Mouse (Mus musculus) heart, embryonic 16.5 days (tissue): ENCODE results near the gene Rrad. TPM values are rescaled to one million over a fixed set of nuclear protein-coding genes. Genes with fewer than 3 reads are reported as not detected.

Experiments used
- ATAC-seq: fragments of 200-750 bp; cut with Nextera tagmentation; replicated peaks from 2 replicates; pipeline ENCODE4 v1.8.0; 2017; ENCODE audit warnings: moderate number of reproducible peaks; ENCODE audit not compliant: insufficient read depth, low FRiP score; ENCODE audit errors: extremely low read depth
- H3K27ac ChIP-seq: fragments of 300-500 bp; sonication (generic); 2 replicates; pipeline ENCODE4 v1.5.1; 2014; ENCODE audit warnings: mild to moderate bottlenecking, low read length, control low read depth, moderate library complexity
- H3K27me3 ChIP-seq: fragments of 300-500 bp; sonication (generic); 2 replicates; pipeline ENCODE4 v1.6.1; 2014; ENCODE audit warnings: low read length, mixed read lengths; ENCODE audit not compliant: control insufficient read depth, insufficient read depth
- H3K36me3 ChIP-seq: fragments of 300-500 bp; sonication (generic); 2 replicates; pipeline ENCODE4 v1.6.1; 2014; ENCODE audit not compliant: control insufficient read depth, insufficient read depth
- H3K4me1 ChIP-seq: fragments of 300-500 bp; sonication (generic); 2 replicates; pipeline ENCODE4 v1.6.1; 2014; ENCODE audit warnings: low read length, mixed read lengths; ENCODE audit not compliant: control insufficient read depth, insufficient read depth
- H3K4me2 ChIP-seq: fragments of 300-500 bp; sonication (generic); 2 replicates; pipeline ENCODE4 v1.6.1; 2014; ENCODE audit warnings: low read depth, mild to moderate bottlenecking, control low read depth, low read length
- H3K4me3 ChIP-seq: fragments of 300-500 bp; sonication (generic); 2 replicates; pipeline ENCODE4 v1.5.1; 2014; ENCODE audit warnings: mild to moderate bottlenecking, control low read depth, low read length
- H3K9ac ChIP-seq: fragments of 300-500 bp; sonication (generic); 2 replicates; pipeline ENCODE4 v1.6.1; 2014; ENCODE audit warnings: low read length, control low read depth
- H3K9me3 ChIP-seq: fragments of 300-500 bp; sonication (generic); replicated peaks from 2 replicates; pipeline ENCODE4 v1.6.1; 2016; ENCODE audit warnings: low read length; ENCODE audit not compliant: control insufficient read depth
- WGBS: fragments of 180-500 bp; shearing (Covaris S2); extraction: QIAGEN DNeasy Blood & Tissue Kit; methylation state at CpG from one replicate; pipeline ENCODE4 v1.1.7; 2014; 5-methylcytosine and 5-hydroxymethylcytosine counted together
- polyA plus RNA-seq: library from polyadenylated mRNA; unstranded; fragments of >200 nt; fragmentation: Nextera tagmentation; extraction: Ambion mirVana; gene quantifications from 2 replicates; pipeline ENCODE4 v1.2.1, GENCODE M21; 2015

Rrad gene
- polyA plus RNA-seq, 1 experiment from 2014 or later = 289 TPM

DNA sequence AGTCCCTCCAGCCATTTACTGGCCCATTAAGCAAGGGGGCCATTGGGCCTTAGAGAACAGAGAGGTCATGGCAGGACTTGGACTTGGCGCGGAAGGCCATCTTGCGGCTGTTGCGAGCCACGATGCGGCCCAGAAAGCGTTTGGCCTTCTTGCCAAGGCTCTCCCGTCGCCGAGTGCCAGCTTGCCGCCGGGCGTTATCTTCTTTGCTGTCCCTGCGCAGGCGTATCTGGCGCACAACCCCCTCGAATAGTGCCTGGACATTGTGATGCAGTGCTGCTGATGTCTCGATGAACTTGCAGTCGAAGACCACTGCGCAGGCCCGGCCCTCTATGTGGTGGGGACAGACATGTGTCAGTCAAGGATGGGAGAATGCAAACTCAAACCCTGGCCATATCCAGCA is 2.7 kb downstream of the Rrad start:
- Histone ChIP-seq H3K4me3 (peak overlapping the region; percentile 84), H3K9me3 (no peaks in the 10 kb centered on the region), H3K36me3 (peaks cover 16% of the 10 kb centered on the region), H3K27ac (peak overlapping the region; percentile 96), H3K4me2 (peak overlapping the region; percentile 76), H3K4me1 (peaks cover 43% of the 10 kb centered on the region), H3K27me3 (no peaks in the 10 kb centered on the region), H3K9ac (peak overlapping the region; percentile 95)
- WGBS = 75% methylated on average over 21 of the region's 21 CpGs
- ATAC-seq = no peak

DNA sequence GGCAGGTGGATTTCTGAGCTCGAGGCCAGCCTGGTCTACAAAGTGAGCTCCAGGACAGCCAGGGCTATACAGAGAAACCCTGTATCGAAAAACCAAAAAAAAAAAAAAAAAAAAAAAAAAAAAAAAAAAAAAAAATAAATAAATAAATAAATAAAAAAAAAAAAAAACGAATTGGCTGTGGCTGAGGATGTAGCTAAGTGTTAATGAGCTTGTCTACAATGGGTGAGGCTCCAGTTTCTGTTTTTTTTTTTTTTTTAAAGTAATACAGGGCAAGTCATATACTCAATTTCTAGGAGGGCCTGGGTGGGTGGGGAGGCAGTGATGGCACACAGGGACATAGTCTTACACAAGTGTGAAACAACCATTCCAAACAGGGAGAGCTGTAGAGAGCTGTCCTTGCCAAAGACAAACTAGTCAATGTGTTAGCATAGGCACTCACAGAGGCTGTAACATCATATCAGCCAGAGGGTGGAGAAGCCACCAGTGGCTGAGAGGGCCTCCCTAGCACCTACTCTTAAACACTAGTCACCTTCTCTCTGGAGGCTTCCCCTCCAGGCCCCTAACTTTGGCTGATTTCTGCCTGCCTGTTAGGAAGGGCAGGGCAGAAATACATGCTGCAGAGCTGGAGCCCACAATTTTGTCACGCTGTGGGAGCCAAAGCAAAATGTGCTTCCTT is 3.9 kb downstream of the Rrad start:
- WGBS = 52% methylated on average over 4 of the region's 4 CpGs
- H3K27me3 ChIP-seq = no peaks in the 10 kb centered on the region
- no peaks in the 10 kb centered on the region for H3K9me3 ChIP-seq
- no peak for ATAC-seq
- H3K4me1 ChIP-seq = peaks cover 36% of the 10 kb centered on the region
- H3K9ac ChIP-seq = peak overlapping the region; percentile 53
- peaks cover 16% of the 10 kb centered on the region for H3K36me3 ChIP-seq
- no peak overlapping the region for H3K4me3 ChIP-seq
- H3K27ac ChIP-seq = peak overlapping the region; percentile 96
- H3K4me2 ChIP-seq = no peak overlapping the region

DNA sequence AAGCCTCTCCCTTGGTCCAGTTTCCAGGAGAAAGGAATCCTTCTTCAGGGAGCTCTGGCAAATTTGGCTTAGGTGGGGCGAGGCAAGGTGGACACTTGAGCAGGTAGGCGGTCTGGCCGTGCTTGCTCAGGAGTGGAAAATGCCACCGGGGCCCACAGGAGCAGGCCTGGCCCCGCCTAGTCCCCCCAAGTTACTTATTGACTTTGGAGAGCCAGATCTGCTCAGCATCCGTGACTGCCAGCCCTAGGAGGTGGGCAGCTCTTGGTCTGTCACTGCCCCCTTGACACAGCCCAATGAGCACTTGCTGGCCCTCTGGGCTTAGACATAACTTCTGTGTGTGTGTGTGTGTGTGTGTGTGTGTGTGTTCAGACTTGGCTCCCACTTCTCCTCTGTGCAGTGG is 7.0 kb downstream of the Rrad start, which contains the start of gene Cdh16:
Gene Cdh16 (minus strand): TSS at position 236 of the 400 bp plus-strand sequence.
- H3K9ac ChIP-seq = no peak within 1 kb of the TSS; the same call in 1 of the 2 replicates
- WGBS = 73% methylated on average over 6 of the region's 6 CpGs
- H3K4me2 ChIP-seq = no peak within 1 kb of the TSS
- peaks cover 16% of the 10 kb centered on the region for H3K36me3 ChIP-seq
- H3K27me3 ChIP-seq = no peaks in the 10 kb centered on the region
- no peaks in the 10 kb centered on the region for H3K9me3 ChIP-seq
- H3K27ac ChIP-seq = peak within 1 kb of the TSS; percentile 24
- H3K4me1 ChIP-seq = peaks cover 29% of the 10 kb centered on the region
- ATAC-seq = no peak
- no peak within 1 kb of the TSS for H3K4me3 ChIP-seq

DNA sequence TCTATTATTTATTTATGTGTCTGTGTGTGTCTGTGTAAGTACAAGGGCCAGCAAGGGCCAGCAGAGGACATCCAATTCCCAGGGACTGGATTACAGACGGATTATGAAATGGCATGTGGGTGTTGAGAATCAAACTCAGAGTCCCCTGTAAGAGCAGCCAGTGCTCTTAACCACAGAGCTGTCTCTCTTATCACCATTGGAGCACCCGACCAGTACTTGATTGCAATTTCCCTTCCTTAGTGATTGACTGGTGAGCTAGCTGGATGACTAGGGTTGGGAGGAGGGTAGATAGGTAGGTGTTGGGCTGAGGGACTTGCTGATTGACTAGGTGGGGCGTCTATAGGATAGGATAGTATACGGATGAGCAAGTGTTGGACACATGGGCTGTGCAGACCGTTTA is 10.4 kb downstream of the Rrad start:
- H3K27ac ChIP-seq = no peak overlapping the region
- no peaks in the 10 kb centered on the region for H3K27me3 ChIP-seq
- ATAC-seq = no peak
- H3K36me3 ChIP-seq = no peaks in the 10 kb centered on the region
- H3K9ac ChIP-seq = no peak overlapping the region
- H3K4me1 ChIP-seq = peaks cover 11% of the 10 kb centered on the region; the same call in 1 of the 2 replicates
- H3K9me3 ChIP-seq = no peaks in the 10 kb centered on the region
- no peak overlapping the region for H3K4me2 ChIP-seq
- no peak overlapping the region for H3K4me3 ChIP-seq
- WGBS = 66% methylated on average over 5 of the region's 5 CpGs

- peaks cover 45% of the 10 kb centered on the region for H3K4me1 ChIP-seq
- H3K9ac ChIP-seq = no peak overlapping the region
- peak overlapping the region; percentile 25; the same call in 1 of the 2 replicates for H3K4me2 ChIP-seq
- H3K27me3 ChIP-seq = no peaks in the 10 kb centered on the region
- no peaks in the 10 kb centered on the region for H3K9me3 ChIP-seq
- H3K4me3 ChIP-seq = no peak overlapping the region
- H3K27ac ChIP-seq = peak overlapping the region; percentile 99
- ATAC-seq = 0 out of 2 replicates have a peak, but pooled peaks have one; percentile 2
- 29% methylated on average over 4 of the region's 4 CpGs for WGBS
- H3K36me3 ChIP-seq = no peaks in the 10 kb centered on the region
Measured at GRCm38 (mm10) chr8:104613119-104613518, 18.0 kb downstream of the Rrad start.

DNA sequence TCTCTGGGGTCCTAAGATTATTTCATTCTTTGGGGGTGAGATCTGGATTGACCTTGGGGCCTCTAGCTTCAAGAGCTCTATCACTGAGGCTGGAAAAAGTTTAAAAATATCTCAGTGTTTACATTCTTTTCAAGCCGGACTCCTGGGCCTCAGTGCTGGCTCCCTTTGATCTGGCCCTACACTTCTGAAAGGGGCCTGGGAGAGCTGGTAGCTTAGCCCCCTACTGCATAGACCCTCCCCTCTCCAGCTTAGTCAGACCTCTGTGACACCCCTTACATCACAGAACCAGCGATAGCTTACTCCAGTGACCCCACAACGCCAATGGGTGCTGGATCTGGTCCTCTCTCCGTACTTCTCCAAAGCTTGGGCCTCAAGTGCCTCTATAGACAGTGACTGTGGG is 19.5 kb downstream of the Rrad start:
- WGBS = 26% methylated on average over 4 of the region's 4 CpGs
- Histone ChIP-seq H3K4me1 (peaks cover 60% of the 10 kb centered on the region), H3K27me3 (no peaks in the 10 kb centered on the region), H3K4me3 (no peak overlapping the region), H3K4me2 (peak overlapping the region; percentile 20; the same call in 1 of the 2 replicates), H3K36me3 (no peaks in the 10 kb centered on the region), H3K27ac (peak overlapping the region; percentile 99), H3K9me3 (no peaks in the 10 kb centered on the region), H3K9ac (peak overlapping the region; percentile 51)
- peak; percentile 7; the same call in 1 of the 2 replicates for ATAC-seq

DNA sequence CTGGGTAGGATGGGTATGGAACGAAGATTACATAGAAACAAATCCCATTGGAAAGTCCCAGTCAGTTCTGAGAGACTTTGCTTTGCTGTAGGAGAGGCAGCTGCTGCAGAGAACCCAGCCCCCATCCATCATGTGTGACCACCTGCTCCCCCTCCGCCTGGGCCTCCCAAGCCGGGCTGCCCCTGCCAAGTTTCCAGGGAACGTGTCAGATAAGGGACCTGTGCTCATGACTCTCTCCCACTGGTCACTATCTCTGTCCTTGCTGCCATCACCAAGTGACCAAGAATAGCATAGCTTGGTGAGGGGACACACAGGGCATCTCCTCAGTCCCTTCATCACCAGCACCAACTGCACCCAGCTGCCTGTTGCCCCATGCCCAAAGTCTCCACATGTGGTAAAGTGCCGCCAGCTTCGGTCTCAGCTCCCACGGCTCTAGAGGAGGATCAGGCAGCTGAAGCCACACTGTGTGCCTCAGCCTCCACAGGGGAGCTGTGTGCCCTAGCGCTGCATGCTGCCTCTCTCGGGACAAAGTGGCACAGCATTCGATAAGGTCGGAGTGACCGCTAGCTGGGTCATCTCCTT is 20.9 kb downstream of the Rrad start:
- peak overlapping the region; percentile 72 for H3K9ac ChIP-seq
- no peaks in the 10 kb centered on the region for H3K9me3 ChIP-seq
- peaks cover 72% of the 10 kb centered on the region for H3K4me1 ChIP-seq
- H3K27ac ChIP-seq = peak overlapping the region; percentile 99
- 44% methylated on average over 12 of the region's 12 CpGs for WGBS
- no peaks in the 10 kb centered on the region for H3K27me3 ChIP-seq
- H3K4me2 ChIP-seq = peak overlapping the region; percentile 57
- H3K36me3 ChIP-seq = no peaks in the 10 kb centered on the region
- peak; percentile 77 for ATAC-seq
- H3K4me3 ChIP-seq = no peak overlapping the region

DNA sequence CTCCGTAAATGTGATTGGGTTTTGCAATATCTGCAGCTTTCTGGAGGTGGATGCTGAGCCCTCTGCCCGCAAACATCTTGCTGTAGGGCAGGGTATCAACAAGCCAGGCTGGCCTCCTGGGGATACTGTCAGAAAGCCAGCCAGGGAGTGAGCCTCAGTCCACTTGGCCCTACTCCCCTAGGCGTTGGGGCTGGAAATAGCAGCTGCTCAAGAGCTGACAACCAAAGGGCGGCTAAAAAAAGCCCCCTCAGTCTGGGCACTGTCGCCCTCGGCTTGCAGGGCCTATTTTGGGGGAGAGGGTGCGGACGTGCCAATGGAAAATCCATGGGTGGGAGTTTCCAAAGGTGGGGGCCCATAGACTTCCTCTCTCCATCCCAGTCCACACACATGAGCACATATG is 21.9 kb downstream of the Rrad start:
- H3K27ac ChIP-seq = peak overlapping the region; percentile 99
- ATAC-seq = peak; percentile 63
- H3K4me1 ChIP-seq = peaks cover 72% of the 10 kb centered on the region
- no peaks in the 10 kb centered on the region for H3K36me3 ChIP-seq
- 39% methylated on average over 8 of the region's 8 CpGs for WGBS
- peak overlapping the region; percentile 74 for H3K9ac ChIP-seq
- no peaks in the 10 kb centered on the region for H3K27me3 ChIP-seq
- peak overlapping the region; percentile 57 for H3K4me2 ChIP-seq
- H3K9me3 ChIP-seq = no peaks in the 10 kb centered on the region
- H3K4me3 ChIP-seq = peak overlapping the region; percentile 40

DNA sequence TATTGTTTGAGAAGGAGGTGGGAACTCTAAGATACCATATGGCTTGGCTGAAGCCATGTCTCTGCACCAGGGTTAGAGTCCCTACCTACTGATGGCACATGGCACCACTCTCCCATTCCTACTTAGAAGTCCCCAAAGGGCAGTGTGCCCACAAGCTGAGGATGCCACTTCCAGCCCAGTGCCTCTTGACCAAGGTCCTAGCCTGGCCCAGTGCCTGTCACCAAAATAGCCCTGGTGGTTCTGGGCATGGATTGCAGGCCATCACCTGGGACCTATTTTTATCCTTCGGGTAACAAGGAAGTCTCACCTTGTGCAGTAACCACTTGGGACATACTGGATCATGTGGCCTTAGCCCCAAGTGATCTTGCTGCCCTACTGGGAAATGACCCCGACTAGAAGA is 23.2 kb downstream of the Rrad start:
- H3K36me3 ChIP-seq = no peaks in the 10 kb centered on the region
- H3K4me3 ChIP-seq = peak overlapping the region; percentile 40
- H3K27ac ChIP-seq = peak overlapping the region; percentile 99
- no peaks in the 10 kb centered on the region for H3K9me3 ChIP-seq
- ATAC-seq = peak; percentile 3; the same call in 1 of the 2 replicates
- H3K4me2 ChIP-seq = peak overlapping the region; percentile 56
- H3K4me1 ChIP-seq = peaks cover 74% of the 10 kb centered on the region
- 33% methylated on average over 2 of the region's 2 CpGs for WGBS
- H3K27me3 ChIP-seq = no peaks in the 10 kb centered on the region
- H3K9ac ChIP-seq = peak overlapping the region; percentile 74; the same call in 1 of the 2 replicates
